In genomic region chr7:92529245-92529644, GRCm38 (mm10) we compare ENCODE assay signal across 10 mouse cellular contexts.
"Had no signal": no experiment of that assay in that cellular context is flagged by ENCODE, and none has a peak within 500 bp of the region (broad histone marks: within the 10 kb centered on the region; RNA-seq: fewer than 3 reads in every experiment).

No protein-coding gene starts in this region.

- H3K9me3 ChIP-seq: limb, embryonic 10.5 days; liver, embryonic 15.5 days; midbrain, embryonic 13.5 days had no signal

- H3K27ac ChIP-seq: left cerebral cortex, adult 2 months; limb, embryonic 10.5 days; liver, embryonic 15.5 days; midbrain, embryonic 13.5 days had no signal

- ATAC-seq: lung, postnatal 0 days; midbrain, embryonic 13.5 days had no signal

- H3K36me3 ChIP-seq: limb, embryonic 10.5 days; liver, embryonic 15.5 days; midbrain, embryonic 13.5 days had no signal

- H3K4me3 ChIP-seq: left cerebral cortex, adult 2 months; limb, embryonic 10.5 days; liver, embryonic 15.5 days; midbrain, embryonic 13.5 days had no signal

- H3K27me3 ChIP-seq: liver, embryonic 15.5 days; midbrain, embryonic 13.5 days had no signal

- H3K4me1 ChIP-seq: limb, embryonic 10.5 days; liver, embryonic 15.5 days had no signal

- DNase-seq: kidney, postnatal 25 days; lung, adult 2 months; lung, postnatal 36 days; right cerebral cortex, postnatal 14 days; thymus, postnatal 36 days had no signal
